Mouse (Mus musculus) megakaryocyte, adult 5-6 weeks (primary cell): ENCODE measurements around the gene Zfp217. TPM values are rescaled to one million over a fixed set of nuclear protein-coding genes. Genes with fewer than 3 reads are reported as not detected.

Source experiments
- ATAC-seq: 2 replicates; pipeline ENCODE4 v1.8.0; 2016; ENCODE audit warnings: mild to moderate bottlenecking, inconsistent platforms; ENCODE audit not compliant: poor library complexity, severe bottlenecking
- total RNA-seq, 2 experiments: library from RNA; stranded (forward) in 1 of 2; stranded (reverse) in 1 of 2; fragments of 153-499, 151-499 nt in 1 of 2; fragments of 221-1000, 200-1000 nt in 1 of 2; gene quantifications; 2 replicates each; pipeline versions ENCODE4 v1.2.3 to v1.2.4; 2015 to 2017

The Zfp217 gene
- total RNA-seq, 2 experiments from 2014 or later, result 40.4 to 50.9 TPM

DNA sequence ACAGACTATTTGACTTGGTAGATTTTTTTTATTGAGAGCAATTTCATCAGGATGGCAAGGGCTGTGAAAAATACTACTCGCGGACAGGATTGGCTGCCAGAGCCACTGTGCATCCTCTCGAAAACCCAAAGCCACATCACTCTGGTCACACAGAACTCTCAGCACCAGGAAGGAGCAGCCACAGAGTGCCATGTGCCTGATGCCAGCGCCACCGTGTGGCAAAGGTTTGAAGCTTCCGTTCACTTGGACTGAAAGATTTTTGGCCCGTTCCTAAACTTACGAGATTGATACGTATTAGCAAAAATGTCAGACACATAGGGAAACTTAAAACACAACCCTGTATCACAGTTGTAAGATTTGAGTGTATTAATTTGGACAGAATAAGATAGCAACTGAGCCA, 44.1 kb downstream of the Zfp217 start:
- peak; percentile 66 for ATAC-seq

DNA sequence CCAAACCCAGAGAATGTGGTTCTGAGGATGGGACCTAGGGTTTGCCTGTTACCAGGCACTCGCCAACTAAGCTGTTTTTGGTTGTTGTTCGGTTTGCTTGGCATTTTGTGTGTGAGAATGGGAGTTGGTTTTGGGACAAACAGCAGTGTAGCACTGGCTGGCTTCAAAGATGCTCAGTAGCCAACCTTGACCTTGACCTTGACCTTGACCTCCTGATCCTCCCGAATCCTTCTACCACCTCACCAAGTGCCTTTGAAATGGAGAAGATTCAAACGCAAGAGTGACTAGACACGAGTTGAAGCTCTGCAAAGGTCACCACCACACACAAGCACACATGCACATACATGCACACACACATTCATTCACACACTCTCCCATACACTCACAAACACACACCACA, 44.6 kb downstream of the Zfp217 start:
- ATAC-seq, result no peak

DNA sequence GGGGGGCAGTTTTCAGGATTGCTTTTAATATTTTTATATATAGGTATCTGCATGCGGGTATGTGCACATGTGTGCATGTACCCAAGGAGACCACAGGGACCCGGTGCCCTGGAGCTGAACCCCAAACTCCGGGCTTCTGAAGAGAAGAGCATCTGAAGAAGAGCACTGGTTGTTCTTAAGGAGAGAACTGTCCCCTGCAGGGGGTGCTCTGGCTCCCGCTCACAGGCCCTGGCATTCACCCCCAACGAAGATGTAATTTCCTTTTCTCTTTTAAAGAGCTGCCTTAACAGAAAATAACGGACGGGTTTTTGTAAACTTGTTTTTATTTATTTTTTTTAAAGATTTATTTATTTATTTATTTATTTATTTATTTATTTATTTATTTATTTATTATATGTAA, 46.0 kb downstream of the Zfp217 start:
- ATAC-seq, result no peak

DNA sequence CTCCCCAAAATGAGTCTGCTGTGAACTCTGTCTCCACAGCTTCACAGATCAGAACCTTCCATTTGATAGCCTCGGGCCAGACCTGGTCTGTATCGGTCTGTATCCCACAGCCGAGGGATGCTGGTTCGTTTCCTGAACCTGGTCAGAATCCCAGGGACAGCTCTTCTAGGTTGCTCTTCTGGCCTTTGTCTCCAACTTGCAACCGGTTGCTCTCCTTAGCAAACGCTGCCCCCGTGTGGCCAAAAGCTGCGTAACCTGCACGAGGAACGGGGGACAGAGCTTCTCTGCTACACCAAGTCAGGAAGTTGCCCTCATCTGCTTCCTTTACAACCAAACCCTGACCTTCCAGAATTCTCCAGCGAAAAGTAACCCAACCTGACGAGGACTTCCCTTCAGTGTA, 46.8 kb downstream of the Zfp217 start:
- peak; percentile 89 for ATAC-seq

DNA sequence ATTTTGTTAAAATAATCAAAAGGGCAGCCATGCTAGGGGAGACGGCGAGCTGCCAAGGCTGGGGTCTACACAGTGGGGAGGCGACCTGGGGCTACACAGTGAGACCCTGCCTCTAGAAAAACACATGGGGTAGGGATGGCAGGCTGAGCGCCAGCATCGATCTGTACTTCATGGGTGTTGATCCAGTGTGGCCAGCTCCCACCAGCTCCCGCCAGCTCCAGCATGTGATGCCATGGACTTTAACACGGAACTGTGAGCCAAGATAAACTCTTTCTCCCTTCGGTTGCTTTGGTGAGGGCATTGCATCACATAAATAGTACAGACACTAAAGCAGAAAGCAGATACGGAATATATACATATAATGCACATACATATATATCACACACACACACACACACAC, 53.0 kb downstream of the Zfp217 start:
- no peak for ATAC-seq

DNA sequence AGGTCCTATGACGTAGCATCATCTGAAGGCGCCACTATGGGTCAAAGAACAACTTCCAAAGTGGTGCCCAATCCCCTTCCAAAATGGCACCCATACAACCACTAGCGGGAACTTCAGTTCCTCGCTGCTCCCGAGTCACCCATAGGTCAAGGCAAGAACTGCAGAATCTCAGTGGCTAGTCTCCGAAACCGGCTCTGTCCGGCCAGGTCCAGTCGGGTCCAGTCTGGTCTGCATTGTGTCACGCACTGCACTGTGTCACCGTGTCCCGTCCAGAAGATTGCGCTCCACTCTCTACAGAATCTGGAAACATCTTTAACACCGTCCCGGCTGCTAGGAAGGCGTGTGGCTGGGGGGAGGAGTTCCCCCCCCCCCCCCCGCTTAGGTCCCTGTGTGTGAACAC, 53.7 kb downstream of the Zfp217 start:
- no peak for ATAC-seq

DNA sequence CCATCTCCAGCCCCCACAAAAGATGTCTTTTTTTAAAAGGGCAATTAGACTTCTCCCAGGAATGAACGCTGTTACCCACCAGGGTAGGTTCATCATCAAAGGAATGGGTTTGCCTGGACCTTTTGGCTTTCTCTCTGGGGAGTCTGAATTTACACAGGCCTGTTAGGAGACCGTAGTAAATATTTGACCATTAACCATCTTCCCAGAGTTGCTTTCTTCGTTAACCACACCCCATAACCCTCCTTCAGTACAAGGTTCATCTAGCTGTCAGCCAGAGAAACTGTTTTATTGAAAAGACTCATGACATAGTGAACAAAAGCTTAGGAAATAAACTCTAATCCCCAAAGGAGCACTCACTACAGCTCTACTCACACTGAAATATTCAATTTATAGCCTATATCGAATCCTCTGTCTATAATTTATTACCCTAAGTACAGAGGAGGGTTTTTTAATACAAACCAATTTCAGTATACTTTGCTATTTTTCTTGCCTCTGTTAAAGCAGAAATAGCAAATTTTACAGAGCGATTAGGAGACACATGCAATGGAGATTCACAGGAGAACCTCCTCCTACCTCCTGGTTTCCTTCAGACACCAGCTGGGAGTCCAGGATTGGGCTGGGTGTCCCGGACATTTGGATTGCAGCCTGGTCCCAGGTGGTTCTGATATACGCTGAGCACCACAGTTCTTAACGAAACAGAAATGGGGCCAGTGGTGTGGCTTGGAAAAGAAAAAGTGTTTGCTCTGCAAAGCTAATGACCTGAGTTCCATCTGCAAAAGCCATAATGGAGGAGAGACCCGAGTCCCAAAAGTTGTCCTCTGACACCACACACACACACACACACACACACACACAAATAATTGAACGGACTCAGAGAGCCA, 56.1 kb downstream of the Zfp217 start:
- ATAC-seq, result no peak

DNA sequence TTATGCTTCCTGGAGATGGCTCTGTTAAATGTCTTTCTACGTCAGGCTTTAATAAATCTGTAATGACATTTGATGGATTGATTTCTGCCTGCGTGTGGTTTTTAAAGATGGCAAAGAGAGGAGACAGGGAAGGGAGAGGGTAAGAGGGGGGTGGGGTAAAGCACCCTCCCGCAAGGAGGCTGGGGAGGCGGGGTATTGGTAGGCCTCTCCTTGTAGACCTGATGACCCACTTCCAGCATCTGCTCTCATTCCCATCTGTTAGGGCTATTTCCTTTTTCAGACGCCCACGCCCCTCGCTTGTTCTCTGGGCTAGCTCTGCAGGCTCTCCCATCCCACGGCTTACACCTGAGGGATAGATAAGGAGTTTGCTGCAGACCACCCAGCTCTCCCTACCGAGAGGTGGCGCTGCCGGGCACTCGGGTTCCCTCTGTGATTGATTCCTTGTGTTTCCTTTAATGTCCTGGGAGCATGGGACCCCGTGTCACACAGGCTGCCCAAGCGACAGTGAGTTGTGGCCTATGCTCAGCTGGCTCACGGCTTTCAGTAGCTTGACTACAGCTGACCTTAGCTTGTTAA, 69.4 kb downstream of the Zfp217 start:
- ATAC-seq, result no peak

DNA sequence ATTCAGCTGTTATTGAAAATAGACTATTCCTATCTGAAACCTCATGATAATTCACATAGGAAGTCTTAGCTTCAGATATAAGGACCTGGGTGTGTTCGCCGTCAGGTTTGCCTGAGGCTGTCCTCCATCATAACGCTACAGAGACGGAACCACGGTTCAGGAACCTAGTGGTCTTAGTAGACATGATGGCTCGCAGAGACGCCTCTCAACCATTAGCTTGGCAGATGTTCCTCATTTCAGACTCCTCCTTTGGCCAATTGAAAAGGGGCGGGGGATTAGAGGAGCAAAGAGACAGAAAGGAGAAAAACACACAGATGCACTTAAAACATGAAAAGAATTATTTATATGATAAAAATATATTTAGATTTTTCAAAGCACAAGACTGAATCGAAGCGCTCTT, 69.9 kb downstream of the Zfp217 start:
- no peak for ATAC-seq

DNA sequence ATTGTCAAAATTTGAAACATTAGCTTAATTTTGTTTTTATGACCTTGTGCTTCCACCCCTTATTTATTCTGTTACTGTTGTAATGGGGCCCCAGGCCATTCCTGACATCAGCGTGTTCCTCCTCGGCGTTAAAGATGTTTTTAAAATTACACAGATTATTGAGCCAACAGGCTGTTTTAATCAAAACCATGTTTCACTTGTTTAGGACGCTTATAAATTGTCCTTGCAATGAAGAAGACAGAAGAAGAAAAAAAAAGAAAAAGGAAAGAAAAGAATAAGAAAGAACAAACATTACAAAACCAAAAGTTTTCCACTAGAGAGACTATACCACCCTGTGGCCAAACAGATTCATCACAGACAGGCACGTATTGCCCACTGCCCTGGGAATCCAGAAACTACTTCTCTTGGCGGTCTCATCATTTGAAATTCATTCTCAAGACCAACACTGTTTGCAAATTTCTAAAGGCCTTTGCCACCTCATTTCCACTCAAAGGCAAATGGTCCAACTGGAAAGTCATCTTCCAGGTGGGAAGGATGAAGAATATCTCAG, 70.9 kb downstream of the Zfp217 start:
- ATAC-seq, result no peak

DNA sequence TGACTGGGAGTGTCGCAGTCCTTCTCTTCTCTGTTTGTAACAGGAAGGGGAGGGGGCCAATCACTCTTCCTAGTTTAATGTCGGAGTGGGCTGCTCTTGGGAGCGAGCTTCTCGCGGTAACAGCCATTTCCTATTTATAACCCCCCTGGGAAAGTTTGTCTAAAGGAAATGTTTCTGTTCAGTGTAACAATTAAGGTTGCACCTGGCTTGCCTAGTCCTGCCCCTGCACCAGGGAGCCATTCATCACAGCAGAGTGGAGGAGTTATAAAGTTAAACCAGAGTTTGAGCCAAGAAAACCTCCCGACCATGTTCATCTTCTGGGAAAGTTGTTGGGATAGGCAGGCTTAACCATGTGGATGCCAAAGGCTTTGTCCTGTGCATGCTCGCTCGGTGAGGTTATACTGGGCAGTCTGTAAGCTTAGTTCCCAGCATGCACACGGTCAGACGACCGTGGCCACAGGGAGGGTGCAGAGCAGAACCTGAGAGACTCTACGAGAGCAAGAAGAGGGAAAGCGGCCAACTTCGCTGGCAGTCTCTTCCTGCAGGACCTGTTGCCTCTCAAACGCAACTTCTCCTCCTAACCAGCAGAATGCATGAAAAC, 77.2 kb downstream of the Zfp217 start:
- ATAC-seq, result no peak

DNA sequence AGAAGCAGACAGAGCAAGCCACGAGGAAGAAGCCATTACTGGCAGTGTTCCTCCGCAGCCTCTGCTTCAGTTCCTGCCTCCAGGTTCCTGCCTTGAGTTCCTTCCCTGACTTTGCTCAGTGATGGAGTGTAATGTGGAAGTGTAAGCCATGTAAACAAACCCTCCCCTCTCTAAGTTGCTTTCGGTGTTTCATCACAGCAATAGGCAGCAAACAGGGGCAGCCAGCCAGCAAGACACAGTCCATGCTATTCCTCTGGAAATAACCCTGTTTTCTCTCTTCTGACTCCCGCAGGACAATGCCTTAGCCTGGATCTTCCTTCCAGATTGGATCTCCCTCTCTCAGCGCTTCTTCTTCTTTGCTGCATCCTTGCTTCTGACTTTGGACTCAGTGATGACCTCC, 77.9 kb downstream of the Zfp217 start:
- ATAC-seq, result no peak

DNA sequence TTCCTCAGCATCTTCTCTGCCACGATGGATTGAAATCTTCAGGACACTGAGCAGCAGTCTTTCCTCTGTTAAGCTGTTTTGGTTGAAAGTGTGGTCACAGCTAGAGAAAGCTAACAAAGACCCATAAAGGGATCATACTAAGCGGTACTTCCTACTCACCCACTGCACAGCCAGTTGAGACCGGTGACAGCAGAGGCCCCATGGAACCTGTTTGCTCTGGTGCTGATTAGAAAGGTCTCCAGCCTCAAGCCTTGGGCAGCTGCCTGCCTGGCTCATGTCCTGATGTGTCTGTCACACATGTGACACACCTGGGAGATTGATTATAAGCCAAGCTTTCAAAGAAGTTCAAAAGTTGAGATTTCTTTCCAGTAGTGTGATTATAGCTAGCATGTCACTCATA, 85.5 kb downstream of the Zfp217 start:
- no peak for ATAC-seq

DNA sequence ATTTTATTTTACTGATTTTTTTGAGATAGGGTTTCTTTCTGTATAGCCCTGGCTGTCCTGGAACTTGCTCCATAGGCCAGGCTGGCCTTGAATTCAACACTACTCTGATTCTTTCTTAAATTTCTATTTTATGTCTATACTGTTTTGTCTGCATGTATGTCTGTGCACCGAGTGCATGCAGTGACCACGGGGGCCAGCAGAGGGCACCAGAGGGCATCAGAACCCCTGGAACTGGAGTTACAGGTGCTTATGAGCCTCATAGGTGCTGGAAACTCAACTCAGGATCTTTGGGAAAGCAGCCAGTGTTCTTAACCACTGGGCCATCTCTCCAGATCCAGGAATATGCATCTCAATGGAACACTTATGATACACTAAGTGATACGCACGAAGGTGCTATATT, 87.8 kb downstream of the Zfp217 start:
- ATAC-seq, result peak; percentile 65

DNA sequence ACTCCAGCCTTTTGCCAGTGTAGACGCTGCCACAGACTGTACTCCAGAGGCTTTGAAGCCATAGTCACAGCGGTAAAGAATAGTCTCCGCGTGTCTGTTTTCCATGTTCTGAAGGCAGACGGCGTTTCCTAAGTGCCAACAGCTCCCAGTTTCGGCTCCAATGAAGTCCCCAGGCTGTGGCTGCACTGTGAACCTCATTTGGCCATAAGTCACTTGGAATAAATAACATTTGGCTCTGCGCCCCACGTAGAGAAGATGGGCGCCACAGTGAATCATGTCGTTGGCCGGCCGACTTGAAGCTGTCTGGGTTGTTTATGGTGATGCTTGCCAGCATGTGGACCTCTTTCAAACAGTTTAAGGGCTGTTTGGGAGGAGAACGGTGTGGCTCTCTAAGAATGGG, 89.1 kb downstream of the Zfp217 start:
- no peak for ATAC-seq
